ENCODE assay signal across 28 mouse cellular contexts in the genomic region with DNA sequence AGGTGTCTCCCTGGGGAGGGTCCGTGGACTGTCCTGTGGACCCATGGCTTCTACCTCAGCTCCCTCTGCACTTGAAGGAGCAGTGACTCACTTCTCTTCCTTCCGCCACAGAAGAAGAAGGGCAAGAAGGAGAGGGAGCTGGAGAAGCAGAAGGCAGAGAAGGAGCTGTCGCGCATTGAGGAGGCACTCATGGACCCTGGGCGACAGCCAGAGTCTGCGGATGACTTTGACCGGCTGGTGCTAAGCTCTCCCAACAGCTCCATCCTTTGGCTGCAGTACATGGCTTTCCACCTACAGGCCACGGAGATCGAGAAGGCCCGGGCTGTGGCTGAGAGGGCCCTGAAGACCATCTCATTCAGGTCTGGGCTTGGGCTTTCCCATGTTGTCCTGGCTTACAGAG. TPM values are rescaled to one million over a fixed set of nuclear protein-coding genes. Genes with fewer than 3 reads are reported as not detected.
"Had no signal": no experiment of that assay in that cellular context is flagged by ENCODE, and none has a peak within 500 bp of the region (broad histone marks: within the 10 kb centered on the region; RNA-seq: fewer than 3 reads in every experiment).

No protein-coding gene starts in this region.

- H3K27ac ChIP-seq: kidney, postnatal 0 days; limb, embryonic 10.5 days; limb, embryonic 13.5 days; liver, embryonic 12.5 days; liver, embryonic 15.5 days; lung, embryonic 15.5 days; midbrain, embryonic 10.5 days; midbrain, embryonic 15.5 days; neural tube, embryonic 12.5 days; neural tube, embryonic 15.5 days; stomach, embryonic 15.5 days had no signal

- H3K4me1 ChIP-seq: limb, embryonic 10.5 days; limb, embryonic 13.5 days; liver, embryonic 15.5 days; lung, embryonic 15.5 days; midbrain, embryonic 10.5 days; midbrain, embryonic 15.5 days; neural tube, embryonic 12.5 days; neural tube, embryonic 15.5 days; stomach, embryonic 15.5 days had no signal

- H3K4me3 ChIP-seq: limb, embryonic 10.5 days; limb, embryonic 13.5 days; liver, embryonic 12.5 days; liver, embryonic 15.5 days; lung, embryonic 15.5 days; megakaryocyte, embryonic 14.5 days; midbrain, embryonic 10.5 days; midbrain, embryonic 15.5 days; neural tube, embryonic 12.5 days; neural tube, embryonic 15.5 days; stomach, embryonic 15.5 days had no signal

- DNase-seq: kidney, adult 2 months; kidney, postnatal 25 days; liver; lung, adult 18-20 months; lung, postnatal 10 days; lung, postnatal 36 days; retina, postnatal 1 day; right cerebral cortex, postnatal 25 days; spleen, adult 18-20 months; thymus, postnatal 25 days had no signal

RNA-seq across cellular contexts. Expression of a gene that starts 15.9 kb away (rescaled TPM):
- total RNA-seq: layer of hippocampus, postnatal 14 days; left cerebral cortex, postnatal 10 days had no signal
- polyA plus RNA-seq: intestine, postnatal 0 days; kidney, adult 2 months; kidney, embryonic 14.5 days; kidney, postnatal 0 days; large intestine, adult 2 months; limb, embryonic 10.5 days; limb, embryonic 13.5 days; liver, embryonic 12.5 days; liver, embryonic 15.5 days; lung, embryonic 15.5 days; midbrain, embryonic 10.5 days; midbrain, embryonic 15.5 days; neural tube, embryonic 12.5 days; neural tube, embryonic 15.5 days; stomach, embryonic 15.5 days; thymus, postnatal 0 days had no signal

RNA-seq across cellular contexts. Expression of a gene that starts 29.4 kb away (rescaled TPM):
- total RNA-seq: layer of hippocampus, postnatal 14 days; left cerebral cortex, postnatal 10 days had no signal
- polyA plus RNA-seq: kidney, adult 2 months; kidney, embryonic 14.5 days; kidney, postnatal 0 days; large intestine, adult 2 months; limb, embryonic 10.5 days; limb, embryonic 13.5 days; liver, embryonic 12.5 days; liver, embryonic 15.5 days; lung, embryonic 15.5 days; midbrain, embryonic 10.5 days; midbrain, embryonic 15.5 days; neural tube, embryonic 12.5 days; neural tube, embryonic 15.5 days; stomach, embryonic 15.5 days had no signal
